Mouse (Mus musculus) forebrain, embryonic 12.5 days (tissue): ENCODE results near the gene Phlpp1. TPM values are rescaled to one million over a fixed set of nuclear protein-coding genes. Genes with fewer than 3 reads are reported as not detected.
"Not testable (repeated sequence)": the region's sequence is repeated elsewhere in the genome, so short reads cannot be mapped to it uniquely, and the experiment has no call there.

ENCODE experiments used
- ATAC-seq: fragments of 200-750 bp; cut with Nextera tagmentation; 2 replicates; pipeline ENCODE4 v1.8.0; 2017; ENCODE audit warnings: moderate TSS enrichment; ENCODE audit not compliant: low FRiP score
- H3K27ac ChIP-seq: fragments of 300-500 bp; sonication (generic); 2 replicates; pipeline ENCODE4 v1.5.1; 2016; ENCODE audit warnings: mild to moderate bottlenecking
- H3K27me3 ChIP-seq: fragments of 300-500 bp; sonication (generic); 2 replicates; pipeline ENCODE4 v1.6.1; 2016; ENCODE audit warnings: mild to moderate bottlenecking
- H3K36me3 ChIP-seq: fragments of 300-500 bp; sonication (generic); replicated peaks from 2 replicates; pipeline ENCODE4 v1.6.1; 2016; ENCODE audit warnings: mild to moderate bottlenecking
- H3K4me1 ChIP-seq: fragments of 300-500 bp; sonication (generic); 2 replicates; pipeline ENCODE4 v1.6.1; 2016
- H3K4me2 ChIP-seq: fragments of 300-500 bp; sonication (generic); 2 replicates; pipeline ENCODE4 v1.6.1; 2016; ENCODE audit warnings: mild to moderate bottlenecking, moderate library complexity
- H3K4me3 ChIP-seq: fragments of 300-500 bp; sonication (generic); replicated peaks from 2 replicates; pipeline ENCODE4 v1.5.1; 2016; ENCODE audit warnings: mild to moderate bottlenecking
- H3K9ac ChIP-seq: fragments of 300-500 bp; sonication (generic); 2 replicates; pipeline ENCODE4 v1.6.1; 2016; ENCODE audit warnings: mild to moderate bottlenecking
- H3K9me3 ChIP-seq: fragments of 300-500 bp; sonication (generic); 2 replicates; pipeline ENCODE4 v1.6.1; 2016
- WGBS: fragments of 180-500 bp; shearing (Covaris S2); methylation state at CpG from one replicate; pipeline ENCODE4 v1.1.7; 2016; 5-methylcytosine and 5-hydroxymethylcytosine counted together
- polyA plus RNA-seq: library from polyadenylated mRNA; unstranded; fragments of >200 nt; fragmentation: Nextera tagmentation; extraction: Ambion mirVana; gene quantifications from 2 replicates; pipeline ENCODE4 v1.2.1, GENCODE M21; 2016

The Phlpp1 gene
- polyA plus RNA-seq, 1 experiment from 2014 or later = 9.4 TPM

GRCm38 (mm10) chr1:106310285-106310684 is 138.7 kb downstream of the Phlpp1 start:
- ATAC-seq = no peak
- Histone ChIP-seq H3K9me3 (no peaks in the 10 kb centered on the region), H3K27ac (no peak overlapping the region), H3K36me3 (no peaks in the 10 kb centered on the region), H3K4me2 (no peak overlapping the region), H3K4me3 (no peak overlapping the region), H3K27me3 (no peaks in the 10 kb centered on the region), H3K4me1 (no peaks in the 10 kb centered on the region), H3K9ac (no peak overlapping the region)
- WGBS = 79% methylated on average over 2 of the region's 2 CpGs

GRCm38 (mm10) chr1:106311830-106312229 is 140.3 kb downstream of the Phlpp1 start:
- H3K36me3 ChIP-seq, H3K9ac ChIP-seq, H3K27me3 ChIP-seq, H3K4me2 ChIP-seq, H3K4me1 ChIP-seq, H3K9me3 ChIP-seq, H3K4me3 ChIP-seq, H3K27ac ChIP-seq, ATAC-seq: not testable (repeated sequence)
- WGBS = 98% methylated on average over 2 of the region's 2 CpGs

- Histone ChIP-seq H3K9ac (no peak overlapping the region), H3K27me3 (no peaks in the 10 kb centered on the region), H3K4me1 (no peaks in the 10 kb centered on the region), H3K36me3 (no peaks in the 10 kb centered on the region), H3K4me2 (no peak overlapping the region), H3K27ac (no peak overlapping the region), H3K4me3 (no peak overlapping the region), H3K9me3 (no peaks in the 10 kb centered on the region)
- WGBS = 88% methylated on average over 4 of the region's 4 CpGs
- no peak for ATAC-seq
Measured at GRCm38 (mm10) chr1:106314476-106314875, 142.9 kb downstream of the Phlpp1 start.

GRCm38 (mm10) chr1:106316641-106317304 is 145.2 kb downstream of the Phlpp1 start:
- no peaks in the 10 kb centered on the region for H3K27me3 ChIP-seq

GRCm38 (mm10) chr1:106318341-106318740 is 146.8 kb downstream of the Phlpp1 start:
- H3K4me2 ChIP-seq = no peak overlapping the region
- H3K9ac ChIP-seq = no peak overlapping the region
- no peak overlapping the region for H3K4me3 ChIP-seq
- H3K4me1 ChIP-seq = no peaks in the 10 kb centered on the region
- no peaks in the 10 kb centered on the region for H3K36me3 ChIP-seq
- ATAC-seq = no peak
- no peak overlapping the region for H3K27ac ChIP-seq
- H3K27me3 ChIP-seq = no peaks in the 10 kb centered on the region
- WGBS = 81% methylated on average over 5 of the region's 5 CpGs
- no peaks in the 10 kb centered on the region for H3K9me3 ChIP-seq

More at GRCm38 (mm10) chr1:106316641-106317304, 145.2 kb downstream of the Phlpp1 start:
- no peak overlapping the region for H3K9ac ChIP-seq
- ATAC-seq = no peak
- 85% methylated on average over 4 of the region's 4 CpGs for WGBS
- H3K4me3 ChIP-seq = no peak overlapping the region
- H3K27ac ChIP-seq = no peak overlapping the region
- H3K4me2 ChIP-seq = no peak overlapping the region
- no peaks in the 10 kb centered on the region for H3K4me1 ChIP-seq
- H3K36me3 ChIP-seq = no peaks in the 10 kb centered on the region
- no peaks in the 10 kb centered on the region for H3K9me3 ChIP-seq

GRCm38 (mm10) chr1:106320583-106320982 is 149.0 kb downstream of the Phlpp1 start:
- 93% methylated on average over 1 of the region's 1 CpGs for WGBS
- Histone ChIP-seq H3K36me3 (no peaks in the 10 kb centered on the region), H3K4me1 (no peaks in the 10 kb centered on the region), H3K27ac (no peak overlapping the region), H3K27me3 (no peaks in the 10 kb centered on the region), H3K4me3 (no peak overlapping the region), H3K9ac (no peak overlapping the region), H3K4me2 (no peak overlapping the region), H3K9me3 (no peaks in the 10 kb centered on the region)
- no peak for ATAC-seq

- no peaks in the 10 kb centered on the region for H3K9me3 ChIP-seq
- H3K4me1 ChIP-seq = no peaks in the 10 kb centered on the region
- H3K4me2 ChIP-seq = no peak overlapping the region
- no peak for ATAC-seq
- H3K27me3 ChIP-seq = no peaks in the 10 kb centered on the region
- H3K9ac ChIP-seq = no peak overlapping the region
- H3K36me3 ChIP-seq = no peaks in the 10 kb centered on the region
- no peak overlapping the region for H3K4me3 ChIP-seq
- H3K27ac ChIP-seq = no peak overlapping the region
- 91% methylated on average over 8 of the region's 8 CpGs for WGBS
Measured at GRCm38 (mm10) chr1:106321432-106322126, 150.0 kb downstream of the Phlpp1 start.

GRCm38 (mm10) chr1:106326691-106327090 is 155.1 kb downstream of the Phlpp1 start:
- Histone ChIP-seq H3K27ac (no peak overlapping the region), H3K9me3 (no peaks in the 10 kb centered on the region), H3K36me3 (no peaks in the 10 kb centered on the region), H3K4me2 (no peak overlapping the region), H3K9ac (no peak overlapping the region), H3K27me3 (no peaks in the 10 kb centered on the region), H3K4me3 (no peak overlapping the region), H3K4me1 (no peaks in the 10 kb centered on the region)
- no peak for ATAC-seq
- WGBS = 93% methylated on average over 2 of the region's 2 CpGs

- WGBS = 85% methylated on average over 3 of the region's 3 CpGs
- Histone ChIP-seq H3K4me1 (no peaks in the 10 kb centered on the region), H3K9ac (no peak overlapping the region), H3K4me3 (no peak overlapping the region), H3K27me3 (no peaks in the 10 kb centered on the region), H3K27ac (no peak overlapping the region), H3K36me3 (peaks cover 39% of the 10 kb centered on the region), H3K4me2 (no peak overlapping the region), H3K9me3 (no peaks in the 10 kb centered on the region)
- no peak for ATAC-seq
Measured at GRCm38 (mm10) chr1:106342100-106342499, 170.5 kb downstream of the Phlpp1 start.

- Histone ChIP-seq H3K4me3 (no peak overlapping the region), H3K9ac (no peak overlapping the region), H3K9me3 (no peaks in the 10 kb centered on the region), H3K36me3 (peaks cover 35% of the 10 kb centered on the region), H3K4me1 (no peaks in the 10 kb centered on the region), H3K27me3 (no peaks in the 10 kb centered on the region), H3K27ac (no peak overlapping the region), H3K4me2 (no peak overlapping the region)
- no peak for ATAC-seq
- 89% methylated on average over 2 of the region's 2 CpGs for WGBS
Measured at GRCm38 (mm10) chr1:106345265-106345664, 173.7 kb downstream of the Phlpp1 start.

- Histone ChIP-seq H3K27ac (no peak overlapping the region), H3K4me2 (no peak overlapping the region), H3K9me3 (no peaks in the 10 kb centered on the region), H3K4me3 (no peak overlapping the region), H3K36me3 (peaks cover 44% of the 10 kb centered on the region), H3K27me3 (no peaks in the 10 kb centered on the region), H3K4me1 (no peaks in the 10 kb centered on the region), H3K9ac (no peak overlapping the region)
- ATAC-seq = no peak
- 96% methylated on average over 3 of the region's 3 CpGs for WGBS
Measured at GRCm38 (mm10) chr1:106346776-106347175, 175.2 kb downstream of the Phlpp1 start.

GRCm38 (mm10) chr1:106349116-106349515 is 177.6 kb downstream of the Phlpp1 start:
- Histone ChIP-seq H3K4me1 (no peaks in the 10 kb centered on the region), H3K4me2 (no peak overlapping the region), H3K4me3 (no peak overlapping the region), H3K36me3 (peaks cover 28% of the 10 kb centered on the region), H3K27me3 (no peaks in the 10 kb centered on the region), H3K27ac (no peak overlapping the region), H3K9ac (no peak overlapping the region), H3K9me3 (no peaks in the 10 kb centered on the region)
- ATAC-seq = no peak
- WGBS = 91% methylated on average over 3 of the region's 3 CpGs

GRCm38 (mm10) chr1:106351512-106351911 is 180.0 kb downstream of the Phlpp1 start:
- H3K9ac ChIP-seq = no peak overlapping the region
- peaks cover 15% of the 10 kb centered on the region for H3K36me3 ChIP-seq
- no peak overlapping the region for H3K4me2 ChIP-seq
- 87% methylated on average over 2 of the region's 2 CpGs for WGBS
- H3K4me3 ChIP-seq = no peak overlapping the region
- no peak overlapping the region for H3K27ac ChIP-seq
- no peaks in the 10 kb centered on the region for H3K9me3 ChIP-seq
- no peak for ATAC-seq
- no peaks in the 10 kb centered on the region for H3K4me1 ChIP-seq
- no peaks in the 10 kb centered on the region for H3K27me3 ChIP-seq
